Mouse (Mus musculus) G1E (cell line): ENCODE data around the gene Rgs2.

Experiments
- CTCF ChIP-seq: IDR thresholded peaks from 2 replicates; pipeline ENCODE4 v1.5.1; 2012; ENCODE audit warnings: low read depth, low read length, inconsistent platforms, mixed read lengths
- GATA1 ChIP-seq: IDR thresholded peaks from 2 replicates; pipeline ENCODE4 v1.6.1; 2012; ENCODE audit warnings: borderline replicate concordance, low read length, inconsistent platforms, mixed read lengths
- POLR2AphosphoS5 ChIP-seq: IDR thresholded peaks from 2 replicates; pipeline ENCODE4 v1.6.1; 2012; ENCODE audit warnings: low read depth, low read length, inconsistent platforms; ENCODE audit not compliant: insufficient replicate concordance
- TAL1 ChIP-seq: conservative IDR thresholded peaks from 2 replicates; pipeline ENCODE4 v1.6.1; 2012; ENCODE audit warnings: low read depth, low read length, inconsistent platforms, mixed read lengths

GRCm38 (mm10) chr1:144007341-144007740 lies 3.4 kb upstream of the Rgs2 start:
- TF ChIP-seq CTCF, result no peak
- TF ChIP-seq GATA1, result no peak
- TF ChIP-seq TAL1, result no peak
- no peak for TF ChIP-seq POLR2AphosphoS5
